Mouse (Mus musculus): ENCODE measurements around the gene Idnk.

Gene Idnk

DNA sequence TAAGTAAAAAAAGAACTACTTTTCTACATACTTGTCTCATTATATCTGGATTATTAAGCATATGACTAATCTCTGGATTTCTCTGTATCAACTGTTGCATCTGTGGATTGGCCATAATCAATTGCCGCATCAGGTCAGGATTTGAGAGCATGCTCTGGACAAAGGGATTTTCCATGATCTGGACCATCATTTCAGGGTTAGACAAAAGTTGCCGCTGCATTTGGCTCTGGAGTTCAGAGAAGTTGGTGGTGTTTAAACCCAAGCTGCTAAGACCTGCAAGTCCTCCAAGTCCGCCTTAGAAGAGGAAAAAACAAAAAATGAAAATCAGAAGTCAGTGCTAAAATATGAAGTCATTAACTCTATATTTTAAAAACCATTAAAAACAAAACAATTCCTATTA, 35.8 kb downstream of the Idnk start:
- DNase-seq (ENCODE audit: low read depth, low spot score) = no peak

DNA sequence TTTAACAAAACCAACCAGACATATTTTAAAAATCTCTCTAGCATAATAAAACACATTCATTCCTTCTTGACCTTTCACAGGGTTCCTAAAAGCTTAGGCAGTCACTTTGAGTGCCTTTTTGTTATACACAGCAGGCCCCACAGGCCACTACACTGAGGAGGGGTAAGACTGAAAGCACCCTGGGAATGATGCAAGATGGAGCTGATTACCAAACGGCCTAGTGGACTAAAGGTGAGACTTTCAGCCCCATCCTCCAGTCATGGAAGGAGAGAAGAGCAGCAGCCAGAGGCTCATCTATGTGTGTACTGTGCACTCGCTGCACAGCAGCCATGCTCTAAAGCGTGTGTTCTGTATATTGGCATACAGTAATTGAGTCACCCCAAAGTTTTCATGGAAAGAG, 37.5 kb downstream of the Idnk start:
- no peak for DNase-seq (ENCODE audit: low read depth, low spot score)

DNA sequence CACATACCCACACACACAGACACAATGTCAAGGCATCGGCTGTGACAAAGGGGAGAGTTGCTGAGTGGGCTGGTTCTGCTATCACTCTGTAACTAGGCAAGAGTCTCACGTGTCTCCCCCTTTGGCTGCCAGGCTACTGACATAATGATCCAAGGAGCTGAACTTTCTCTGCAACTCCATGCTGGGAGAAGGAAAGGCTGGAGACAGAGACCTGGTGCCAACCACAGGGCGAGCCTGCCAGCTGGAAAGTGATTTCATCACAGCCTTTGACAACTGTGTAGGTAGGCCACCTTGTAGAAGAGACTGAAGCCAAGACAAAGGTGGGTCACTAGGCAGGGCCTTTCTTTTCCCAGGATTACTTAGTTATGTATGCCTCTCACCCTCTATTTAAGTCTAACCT, 39.8 kb downstream of the Idnk start:
- DNase-seq (ENCODE audit: low read depth, low spot score) = no peak

DNA sequence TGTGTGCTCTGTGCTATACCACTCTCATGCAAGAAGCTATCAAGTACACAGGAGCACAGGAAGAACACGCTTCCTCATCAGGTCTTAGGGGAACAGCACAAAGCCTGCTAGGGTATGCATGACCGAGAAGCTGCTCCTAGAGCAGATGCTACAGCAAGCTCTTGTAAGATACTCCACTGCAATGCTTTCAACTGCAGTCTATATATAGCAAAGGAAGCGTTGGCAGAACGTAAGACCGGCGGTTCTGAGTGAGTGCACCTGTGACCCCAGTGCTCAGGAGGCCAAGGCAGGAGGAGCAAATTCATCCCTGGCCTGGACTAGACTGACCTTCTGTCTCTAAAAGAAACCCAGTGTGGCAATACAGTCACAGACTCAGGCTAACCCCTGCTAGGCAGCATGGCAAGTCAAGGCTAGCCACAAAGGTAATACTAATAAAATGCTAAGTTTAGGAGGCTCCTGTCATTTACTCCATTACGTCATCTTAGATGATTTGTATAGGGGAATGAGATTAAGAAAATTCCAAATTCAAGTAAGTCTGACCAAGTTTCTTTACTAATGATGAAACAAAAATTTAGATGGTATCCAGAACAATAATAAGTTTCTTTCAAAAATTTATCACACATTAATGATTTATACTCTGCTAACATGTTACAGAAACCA, 40.7 kb downstream of the Idnk start:
- no peak for DNase-seq (ENCODE audit: low read depth, low spot score)

DNA sequence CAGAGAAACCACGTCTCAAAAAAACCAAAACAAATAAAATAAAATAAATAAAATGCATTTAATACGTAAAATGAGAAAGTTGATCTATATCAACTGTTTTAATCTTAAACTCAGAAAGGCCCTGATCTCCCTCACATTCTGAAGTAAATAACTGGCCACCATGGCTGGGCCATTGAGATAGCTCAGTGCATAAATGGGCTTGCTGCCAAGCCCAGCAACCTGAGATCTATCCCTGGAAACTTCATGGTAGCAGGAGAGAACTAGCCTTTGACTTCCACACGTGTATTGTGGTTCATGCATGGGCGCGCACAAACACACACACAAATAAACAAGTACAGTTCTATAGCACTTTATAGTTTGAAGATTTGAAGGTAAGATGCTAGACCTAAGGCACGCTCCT, 43.9 kb downstream of the Idnk start:
- no peak for DNase-seq (ENCODE audit: low read depth, low spot score)

DNA sequence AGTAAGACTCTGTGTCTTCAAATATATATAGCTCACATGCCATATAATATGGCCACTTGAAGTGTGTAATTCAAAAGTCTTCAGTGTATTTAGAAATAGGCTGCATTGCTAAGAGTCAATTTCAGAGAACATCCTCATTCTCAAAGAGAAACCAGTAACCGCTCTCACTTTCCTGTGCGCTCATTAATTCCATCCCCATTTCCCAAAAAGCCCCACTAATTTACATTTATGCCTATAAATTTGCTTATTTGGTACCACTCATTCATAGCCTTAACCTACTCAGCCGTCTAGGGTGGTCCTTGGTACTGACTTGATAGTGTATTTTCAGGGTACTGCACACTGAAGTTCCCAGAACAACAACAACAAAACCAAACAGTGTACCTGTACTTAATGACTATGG, 44.5 kb downstream of the Idnk start:
- DNase-seq (ENCODE audit: low read depth, low spot score) = no peak

DNA sequence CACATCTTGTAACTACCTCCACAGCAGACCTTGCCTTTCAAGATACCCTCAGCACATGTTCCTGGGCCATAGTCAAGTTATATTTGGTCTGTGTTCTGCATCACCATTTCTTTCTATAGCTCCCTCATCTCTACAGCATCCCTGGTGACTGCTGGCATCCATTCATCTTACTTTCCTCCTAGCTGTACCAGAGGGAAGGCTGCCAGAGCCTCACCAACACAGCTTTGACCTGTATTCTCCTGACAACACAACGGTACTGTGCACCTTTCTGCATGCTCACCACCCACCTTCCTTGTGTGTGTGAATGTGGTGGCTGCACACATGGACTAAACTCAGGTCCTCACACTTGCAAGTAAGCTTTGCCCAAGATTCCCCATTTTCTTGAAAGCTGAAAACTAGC, 45.5 kb downstream of the Idnk start:
- DNase-seq (ENCODE audit: low read depth, low spot score) = no peak

DNA sequence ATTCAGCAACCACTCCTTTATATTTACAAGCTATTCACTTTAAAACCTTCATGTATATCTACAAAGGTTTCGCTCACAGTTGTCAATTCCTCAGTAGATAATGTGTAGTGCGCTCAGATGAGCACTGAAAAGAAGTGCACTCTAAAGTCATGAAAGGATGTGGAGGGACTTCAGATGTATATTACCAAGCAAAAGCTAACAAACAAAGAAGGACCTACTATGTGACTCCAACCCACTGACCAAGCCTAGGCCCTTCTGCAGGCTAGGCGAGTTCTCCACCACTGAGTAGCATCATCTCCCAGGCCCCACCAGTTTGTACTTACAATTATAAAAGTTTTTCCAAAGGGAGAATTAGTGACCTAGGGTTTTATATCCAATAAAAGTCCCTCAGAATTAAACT, 46.8 kb downstream of the Idnk start:
- no peak for DNase-seq (ENCODE audit: low read depth, low spot score)

DNA sequence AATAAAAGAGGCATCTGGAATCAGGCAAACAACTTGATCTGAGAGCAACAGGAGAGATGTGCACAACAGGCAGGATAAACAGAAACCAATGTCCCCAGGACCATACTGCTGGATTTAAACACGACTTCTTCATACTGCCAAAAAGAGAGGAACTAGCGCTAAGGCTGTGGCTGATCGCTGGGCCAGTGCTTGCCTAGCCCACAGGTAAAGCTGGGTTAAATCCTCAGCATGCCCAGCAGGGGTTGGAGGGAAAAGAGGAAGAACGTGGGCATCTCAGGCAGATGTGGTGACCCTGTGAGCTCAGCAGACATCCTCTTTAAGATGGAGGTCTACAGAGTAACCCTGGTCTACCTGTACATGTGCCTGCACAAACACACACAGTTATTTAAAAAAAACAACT, 47.5 kb downstream of the Idnk start:
- DNase-seq (ENCODE audit: low read depth, low spot score) = no peak

DNA sequence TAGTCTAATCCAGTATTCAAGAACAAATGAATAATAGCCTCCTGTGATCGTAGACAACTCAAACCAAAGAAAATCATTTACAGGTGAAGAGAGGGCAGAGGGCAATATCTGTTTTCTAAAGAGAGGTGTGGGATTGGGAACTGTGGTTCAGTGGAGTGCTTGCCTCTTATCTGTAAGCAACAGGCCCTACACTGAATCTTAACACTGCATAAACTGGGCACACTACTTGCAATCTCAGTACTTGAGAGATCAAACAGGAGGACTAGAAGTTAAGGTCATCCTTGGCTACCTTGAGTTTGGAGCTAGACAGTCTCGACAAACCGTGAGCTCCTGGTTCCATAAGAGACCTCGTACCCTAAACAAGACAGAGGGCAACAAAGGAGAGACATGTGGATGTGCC, 48.6 kb downstream of the Idnk start:
- DNase-seq (ENCODE audit: low read depth, low spot score) = no peak

DNA sequence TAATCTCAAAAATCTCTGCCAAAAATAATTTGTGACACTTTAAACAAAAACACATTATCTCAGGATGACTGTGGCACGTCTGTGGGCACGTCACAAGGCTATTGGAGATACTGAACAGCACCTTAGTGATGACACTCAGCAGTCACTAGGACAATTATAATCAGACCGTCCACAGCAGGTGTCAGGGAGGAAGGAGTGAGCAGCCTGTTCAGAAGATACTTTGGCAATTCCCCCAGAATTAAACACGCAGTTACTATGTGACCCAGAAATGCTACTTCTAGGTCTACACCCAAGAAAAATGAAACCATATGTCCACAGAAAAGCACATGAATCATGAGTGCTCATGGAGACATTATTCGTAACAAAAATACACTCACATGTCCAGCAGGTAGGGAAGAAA, 53.0 kb downstream of the Idnk start:
- no peak for DNase-seq (ENCODE audit: low read depth, low spot score)

DNA sequence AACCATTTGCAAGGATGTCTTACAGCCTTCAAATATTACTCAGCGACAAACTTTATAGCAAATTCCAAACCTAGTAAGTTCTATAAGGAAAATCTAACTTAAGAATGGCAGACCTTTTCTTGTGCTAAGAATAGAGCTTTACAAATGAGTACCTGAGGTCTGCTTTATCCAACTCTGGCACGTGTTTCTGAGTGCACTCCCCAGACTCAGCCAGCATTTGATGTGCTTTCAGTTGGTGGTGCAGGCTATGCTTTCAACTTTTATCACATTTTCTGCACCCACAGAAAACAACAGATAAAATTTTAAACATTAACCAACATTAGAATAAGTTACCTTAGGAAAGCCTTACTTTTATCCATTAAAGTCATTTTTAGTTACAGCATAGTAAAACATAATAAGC, 55.1 kb downstream of the Idnk start:
- DNase-seq (ENCODE audit: low read depth, low spot score) = no peak

DNA sequence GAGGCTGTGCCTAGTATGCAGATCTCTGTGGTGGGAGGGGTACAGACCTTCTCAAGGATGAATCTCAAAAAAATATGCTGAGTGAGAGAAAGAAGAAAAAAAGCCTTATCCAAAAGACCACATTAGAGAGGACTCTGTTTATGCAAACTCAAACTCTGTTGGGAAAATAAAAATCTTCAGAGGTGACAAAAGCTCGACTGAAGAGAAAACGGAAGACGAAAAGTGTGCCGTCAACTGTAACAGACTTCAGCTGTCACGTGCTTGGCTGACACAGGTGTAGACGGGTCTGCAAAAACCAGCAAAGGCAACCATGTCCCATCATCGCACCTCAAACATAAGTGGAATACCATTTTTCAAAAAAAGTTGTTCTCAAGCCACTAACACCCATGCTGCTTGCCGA, 56.4 kb downstream of the Idnk start:
- no peak for DNase-seq (ENCODE audit: low read depth, low spot score)

All from WW6 (cell line).